Mouse (Mus musculus) left cerebral cortex, adult 9 months (tissue): ENCODE measurements around the gene Pdzd8.
A peak's percentile ranks its signal among the peaks of the same experiment; 100 is the strongest.

Experiments used
- DNase-seq, 2 experiments: peaks; one replicate each; pipeline ENCODE4 v3.0.0; 2022; ENCODE audit warnings: low spot score in 2 of 2

Pdzd8 gene

GRCm38 (mm10) chr19:59345658-59346283 is at the start of gene Pdzd8:
TSS of gene Pdzd8 (minus strand) at chr19:59345780.
- peak; percentile 63 to 83 for DNase-seq

GRCm38 (mm10) chr19:59393777-59394441 is 48.3 kb upstream of the Pdzd8 start:
- DNase-seq, result peak; percentile 35 to 36

GRCm38 (mm10) chr19:59388847-59389606 is 43.4 kb upstream of the Pdzd8 start:
- DNase-seq, result peak; percentile 32 to 74

- peak in 1 of 2 experiments; percentile 23 for DNase-seq
Observed at GRCm38 (mm10) chr19:59388399-59388798, 42.8 kb upstream of the Pdzd8 start.

GRCm38 (mm10) chr19:59387178-59387577 is 41.6 kb upstream of the Pdzd8 start:
- peak in 1 of 2 experiments; percentile 44 for DNase-seq

- DNase-seq, result no peak
Observed at GRCm38 (mm10) chr19:59384582-59385495, 39.3 kb upstream of the Pdzd8 start.

GRCm38 (mm10) chr19:59382416-59382917 is 36.9 kb upstream of the Pdzd8 start:
- no peak for DNase-seq

- DNase-seq, result no peak
Observed at GRCm38 (mm10) chr19:59379995-59380394, 34.4 kb upstream of the Pdzd8 start.

- DNase-seq, result no peak
Observed at GRCm38 (mm10) chr19:59376481-59376880, 30.9 kb upstream of the Pdzd8 start.

- DNase-seq, result no peak
Observed at GRCm38 (mm10) chr19:59374940-59375339, 29.4 kb upstream of the Pdzd8 start.

- no peak for DNase-seq
Observed at GRCm38 (mm10) chr19:59372928-59373327, 27.3 kb upstream of the Pdzd8 start.

GRCm38 (mm10) chr19:59371016-59371415 is 25.4 kb upstream of the Pdzd8 start:
- no peak for DNase-seq

GRCm38 (mm10) chr19:59367892-59368291 is 22.3 kb upstream of the Pdzd8 start:
- no peak for DNase-seq

- no peak for DNase-seq
Observed at GRCm38 (mm10) chr19:59366724-59367123, 21.1 kb upstream of the Pdzd8 start.

GRCm38 (mm10) chr19:59363666-59364065 is 18.1 kb upstream of the Pdzd8 start:
- no peak for DNase-seq

- DNase-seq, result no peak
Observed at GRCm38 (mm10) chr19:59362646-59363045, 17.1 kb upstream of the Pdzd8 start.

GRCm38 (mm10) chr19:59360486-59360896 is 14.9 kb upstream of the Pdzd8 start:
- DNase-seq, result no peak

- no peak for DNase-seq
Observed at GRCm38 (mm10) chr19:59359202-59359601, 13.6 kb upstream of the Pdzd8 start.

- DNase-seq, result no peak
Observed at GRCm38 (mm10) chr19:59357878-59358277, 12.3 kb upstream of the Pdzd8 start.

GRCm38 (mm10) chr19:59356843-59357595 is 11.4 kb upstream of the Pdzd8 start:
- DNase-seq, result no peak

GRCm38 (mm10) chr19:59356388-59356787 is 10.8 kb upstream of the Pdzd8 start:
- no peak for DNase-seq
